Mouse (Mus musculus): ENCODE measurements at regions not wholly inside any gene's neighbourhood (a gene's known extent, or its start where the extent isn't known, plus 50 kb on each side); places are given as distances from the start of the nearest gene placed in this dataset.

- Histone ChIP-seq H3K36me3 (no peaks in the 10 kb centered on the region), H3K4me2 (no peak overlapping the region), H3K9ac (no peak overlapping the region), H3K4me3 (no peak overlapping the region), H3K27ac (replicated peaks) (no peak overlapping the region), H3K27me3 (peaks cover 41% of the 10 kb centered on the region), H3K4me1 (replicated peaks) (no peaks in the 10 kb centered on the region), H3K9me3 (no peaks in the 10 kb centered on the region)
- WGBS: 89% methylated on average over 1 of the region's 1 CpGs
- ATAC-seq (ENCODE audit: low FRiP score, low read depth): no peak
Measured at GRCm38 (mm10) chr16:30137812-30138211, 73.6 kb downstream of the Hes1 start.

- Histone ChIP-seq H3K9me3 (no peaks in the 10 kb centered on the region), H3K4me2 (peak overlapping the region; percentile 53), H3K36me3 (no peaks in the 10 kb centered on the region), H3K4me3 (peak overlapping the region; percentile 19), H3K9ac (no peak overlapping the region), H3K27ac (replicated peaks) (no peak overlapping the region), H3K27me3 (peaks cover 28% of the 10 kb centered on the region), H3K4me1 (replicated peaks) (peaks cover 9% of the 10 kb centered on the region)
- ATAC-seq (ENCODE audit: low FRiP score, low read depth): no peak
- 19% methylated on average over 13 of the region's 13 CpGs for WGBS
Measured at GRCm38 (mm10) chr16:30144818-30145464, 80.8 kb downstream of the Hes1 start.

GRCm38 (mm10) chr16:30145465-30146207 lies 81.5 kb downstream of the Hes1 start:
- Histone ChIP-seq H3K4me1 (replicated peaks) (peaks cover 9% of the 10 kb centered on the region), H3K27ac (replicated peaks) (no peak overlapping the region), H3K4me3 (peak overlapping the region; percentile 19), H3K9ac (no peak overlapping the region), H3K36me3 (no peaks in the 10 kb centered on the region), H3K4me2 (peak overlapping the region; percentile 53), H3K9me3 (no peaks in the 10 kb centered on the region), H3K27me3 (peaks cover 28% of the 10 kb centered on the region)
- peak; percentile 59; the same call in 1 of the 2 replicates for ATAC-seq (ENCODE audit: low FRiP score, low read depth)
- WGBS: 11% methylated on average over 16 of the region's 16 CpGs

GRCm38 (mm10) chr16:30146208-30146525 lies 82.0 kb downstream of the Hes1 start:
- no peak for ATAC-seq (ENCODE audit: low FRiP score, low read depth)
- no peaks in the 10 kb centered on the region for H3K9me3 ChIP-seq
- no peak overlapping the region for H3K4me2 ChIP-seq
- no peaks in the 10 kb centered on the region for H3K36me3 ChIP-seq
- no peak overlapping the region for H3K27ac ChIP-seq (replicated peaks)
- H3K4me1 ChIP-seq (replicated peaks): peaks cover 9% of the 10 kb centered on the region
- 33% methylated on average over 1 of the region's 1 CpGs for WGBS
- H3K4me3 ChIP-seq: no peak overlapping the region
- no peak overlapping the region for H3K9ac ChIP-seq
- H3K27me3 ChIP-seq: peaks cover 28% of the 10 kb centered on the region

- Histone ChIP-seq H3K36me3 (no peaks in the 10 kb centered on the region), H3K9me3 (no peaks in the 10 kb centered on the region), H3K4me1 (replicated peaks) (peaks cover 9% of the 10 kb centered on the region), H3K9ac (no peak overlapping the region), H3K27me3 (peaks cover 28% of the 10 kb centered on the region), H3K4me3 (no peak overlapping the region), H3K27ac (replicated peaks) (no peak overlapping the region), H3K4me2 (no peak overlapping the region)
- WGBS: 86% methylated on average over 4 of the region's 4 CpGs
- no peak for ATAC-seq (ENCODE audit: low FRiP score, low read depth)
Measured at GRCm38 (mm10) chr16:30147296-30147695, 83.1 kb downstream of the Hes1 start.

- H3K36me3 ChIP-seq: no peaks in the 10 kb centered on the region
- 75% methylated on average over 3 of the region's 3 CpGs for WGBS
- no peaks in the 10 kb centered on the region for H3K9me3 ChIP-seq
- no peak overlapping the region for H3K9ac ChIP-seq
- H3K27ac ChIP-seq (replicated peaks): no peak overlapping the region
- peaks cover 12% of the 10 kb centered on the region for H3K4me1 ChIP-seq (replicated peaks)
- no peak overlapping the region for H3K4me3 ChIP-seq
- peaks cover 12% of the 10 kb centered on the region; the same call in 1 of the 2 replicates for H3K27me3 ChIP-seq
- no peak for ATAC-seq (ENCODE audit: low FRiP score, low read depth)
- no peak overlapping the region for H3K4me2 ChIP-seq
Measured at GRCm38 (mm10) chr16:30151104-30151503, 86.9 kb downstream of the Hes1 start.

- no peak overlapping the region for H3K27ac ChIP-seq (replicated peaks)
- 0 out of 2 replicates have a peak, but pooled peaks cover 7% of the 10 kb centered on the region for H3K27me3 ChIP-seq
- H3K9me3 ChIP-seq: no peaks in the 10 kb centered on the region
- no peaks in the 10 kb centered on the region for H3K36me3 ChIP-seq
- ATAC-seq (ENCODE audit: low FRiP score, low read depth): 0 out of 2 replicates have a peak, but pooled peaks have one; percentile 23
- H3K4me1 ChIP-seq (replicated peaks): peaks cover 14% of the 10 kb centered on the region
- H3K4me2 ChIP-seq: no peak overlapping the region
- H3K4me3 ChIP-seq: no peak overlapping the region
- no peak overlapping the region for H3K9ac ChIP-seq
- WGBS: 23% methylated on average over 6 of the region's 6 CpGs
Measured at GRCm38 (mm10) chr16:30155070-30155469, 90.9 kb downstream of the Hes1 start.

GRCm38 (mm10) chr16:30155486-30156246 lies 91.5 kb downstream of the Hes1 start:
- no peaks in the 10 kb centered on the region for H3K36me3 ChIP-seq
- WGBS: 14% methylated on average over 6 of the region's 6 CpGs
- H3K4me1 ChIP-seq (replicated peaks): peaks cover 14% of the 10 kb centered on the region
- no peak overlapping the region for H3K4me3 ChIP-seq
- no peak overlapping the region for H3K4me2 ChIP-seq
- no peaks in the 10 kb centered on the region for H3K9me3 ChIP-seq
- no peak overlapping the region for H3K27ac ChIP-seq (replicated peaks)
- H3K9ac ChIP-seq: no peak overlapping the region
- H3K27me3 ChIP-seq: 0 out of 2 replicates have a peak, but pooled peaks cover 7% of the 10 kb centered on the region
- peak; percentile 82 for ATAC-seq (ENCODE audit: low FRiP score, low read depth)

- H3K27me3 ChIP-seq: peaks cover 6% of the 10 kb centered on the region; the same call in 1 of the 2 replicates
- H3K9ac ChIP-seq: no peak overlapping the region
- no peak overlapping the region for H3K4me2 ChIP-seq
- no peak overlapping the region for H3K27ac ChIP-seq (replicated peaks)
- no peak overlapping the region for H3K4me3 ChIP-seq
- H3K4me1 ChIP-seq (replicated peaks): peaks cover 14% of the 10 kb centered on the region
- no peaks in the 10 kb centered on the region for H3K36me3 ChIP-seq
- no peak for ATAC-seq (ENCODE audit: low FRiP score, low read depth)
- 89% methylated on average over 9 of the region's 9 CpGs for WGBS
- no peaks in the 10 kb centered on the region for H3K9me3 ChIP-seq
Measured at GRCm38 (mm10) chr16:30158184-30158583, 94.0 kb downstream of the Hes1 start.

GRCm38 (mm10) chr16:30160399-30160798 lies 96.2 kb downstream of the Hes1 start:
- no peaks in the 10 kb centered on the region for H3K36me3 ChIP-seq
- ATAC-seq (ENCODE audit: low FRiP score, low read depth): no peak
- 65% methylated on average over 2 of the region's 2 CpGs for WGBS
- no peaks in the 10 kb centered on the region; the same call in 1 of the 2 replicates for H3K27me3 ChIP-seq
- H3K4me1 ChIP-seq (replicated peaks): peaks cover 9% of the 10 kb centered on the region
- no peak overlapping the region for H3K4me2 ChIP-seq
- no peak overlapping the region for H3K4me3 ChIP-seq
- no peaks in the 10 kb centered on the region for H3K9me3 ChIP-seq
- H3K27ac ChIP-seq (replicated peaks): no peak overlapping the region
- no peak overlapping the region for H3K9ac ChIP-seq

- 90% methylated on average over 4 of the region's 4 CpGs for whole genome bisulfite sequencing
- no peak for ATAC-seq (ENCODE audit: low FRiP score, low read depth)
Measured at GRCm38 (mm10) chr16:30163303-30163702, 99.1 kb downstream of the Hes1 start.

GRCm38 (mm10) chr16:30165667-30166180 lies 101.5 kb downstream of the Hes1 start:
- Histone ChIP-seq H3K4me2 (no peak overlapping the region), H3K4me1 (replicated peaks) (no peaks in the 10 kb centered on the region), H3K36me3 (no peaks in the 10 kb centered on the region), H3K27me3 (peaks cover 3% of the 10 kb centered on the region; the same call in 1 of the 2 replicates), H3K4me3 (no peak overlapping the region), H3K27ac (replicated peaks) (no peak overlapping the region), H3K9ac (no peak overlapping the region), H3K9me3 (no peaks in the 10 kb centered on the region)
- ATAC-seq (ENCODE audit: low FRiP score, low read depth): no peak
- 85% methylated on average over 3 of the region's 3 CpGs for WGBS

More at GRCm38 (mm10) chr16:30163303-30163702, 99.1 kb downstream of the Hes1 start:
- Histone ChIP-seq H3K9ac (no peak overlapping the region), H3K36me3 (no peaks in the 10 kb centered on the region), H3K4me1 (replicated peaks) (no peaks in the 10 kb centered on the region), H3K9me3 (no peaks in the 10 kb centered on the region), H3K27me3 (no peaks in the 10 kb centered on the region; the same call in 1 of the 2 replicates), H3K27ac (replicated peaks) (no peak overlapping the region), H3K4me3 (no peak overlapping the region), H3K4me2 (no peak overlapping the region)
